Mouse (Mus musculus): ENCODE results near the gene Prps2. TPM values are rescaled to one million over a fixed set of nuclear protein-coding genes. Genes with fewer than 3 reads are reported as not detected.
"Not testable (repeated sequence)": the region's sequence is repeated elsewhere in the genome, so short reads cannot be mapped to it uniquely, and the experiment has no call there.

Prps2 gene
- polyA plus RNA-seq, 1 experiment from 2014 or later, result 22.5 TPM

GRCm38 (mm10) chrX:167318819-167319396, 63.6 kb downstream of the Prps2 start:
- H3K27ac ChIP-seq, result no peak overlapping the region
- ATAC-seq (replicated peaks; ENCODE audit: low FRiP score, low read depth) (no peak), DNase-seq (ENCODE audit: low spot score) (no peak)
- H3K4me2 ChIP-seq (ENCODE audit: low read length), result no peak overlapping the region
- no peaks in the 10 kb centered on the region for H3K9me3 ChIP-seq (replicated peaks; ENCODE audit: low read length)
- H3K36me3 ChIP-seq (ENCODE audit: insufficient read depth, low read length), result no peaks in the 10 kb centered on the region
- H3K4me1 ChIP-seq (replicated peaks; ENCODE audit: insufficient read depth, low read length), result no peaks in the 10 kb centered on the region
- WGBS, result 62% methylated on average over 4 of the region's 4 CpGs
- H3K4me3 ChIP-seq (replicated peaks; ENCODE audit: low read depth, low read length), result no peak overlapping the region
- 0 out of 2 replicates have a peak, but pooled peaks cover 2% of the 10 kb centered on the region for H3K27me3 ChIP-seq (ENCODE audit: insufficient read depth, low read length)
- no peak for TF ChIP-seq CTCF (IDR thresholded peaks at IDR 0.05; ENCODE audit: low read depth)
- no peak overlapping the region for H3K9ac ChIP-seq (ENCODE audit: low read depth, low read length)

GRCm38 (mm10) chrX:167315766-167316165, 66.8 kb downstream of the Prps2 start:
- H3K9me3 ChIP-seq (replicated peaks; ENCODE audit: low read length), result no peaks in the 10 kb centered on the region
- H3K27ac ChIP-seq, result no peak overlapping the region
- H3K9ac ChIP-seq (ENCODE audit: low read depth, low read length), result no peak overlapping the region
- no peak overlapping the region for H3K4me3 ChIP-seq (replicated peaks; ENCODE audit: low read depth, low read length)
- H3K4me1 ChIP-seq (replicated peaks; ENCODE audit: insufficient read depth, low read length), result no peaks in the 10 kb centered on the region
- no peak overlapping the region for H3K4me2 ChIP-seq (ENCODE audit: low read length)
- H3K27me3 ChIP-seq (ENCODE audit: insufficient read depth, low read length), result 0 out of 2 replicates have a peak, but pooled peaks cover 2% of the 10 kb centered on the region
- 46% methylated on average over 5 of the region's 5 CpGs for WGBS
- no peak for TF ChIP-seq CTCF (IDR thresholded peaks at IDR 0.05; ENCODE audit: low read depth)
- no peaks in the 10 kb centered on the region for H3K36me3 ChIP-seq (ENCODE audit: insufficient read depth, low read length)
- DNase-seq (ENCODE audit: low spot score) (peak; percentile 12), ATAC-seq (replicated peaks; ENCODE audit: low FRiP score, low read depth) (no peak)

GRCm38 (mm10) chrX:167315093-167315726, 67.3 kb downstream of the Prps2 start:
- Histone ChIP-seq H3K36me3 (ENCODE audit: insufficient read depth, low read length) (no peaks in the 10 kb centered on the region), H3K9ac (ENCODE audit: low read depth, low read length) (no peak overlapping the region), H3K4me2 (ENCODE audit: low read length) (no peak overlapping the region), H3K4me3 (replicated peaks; ENCODE audit: low read depth, low read length) (no peak overlapping the region), H3K27ac (no peak overlapping the region), H3K27me3 (ENCODE audit: insufficient read depth, low read length) (0 out of 2 replicates have a peak, but pooled peaks cover 2% of the 10 kb centered on the region), H3K9me3 (replicated peaks; ENCODE audit: low read length) (no peaks in the 10 kb centered on the region), H3K4me1 (replicated peaks; ENCODE audit: insufficient read depth, low read length) (no peaks in the 10 kb centered on the region)
- no peak for DNase-seq (ENCODE audit: low spot score)
- 62% methylated on average over 4 of the region's 4 CpGs for WGBS
- TF ChIP-seq CTCF (IDR thresholded peaks at IDR 0.05; ENCODE audit: low read depth), result no peak
- ATAC-seq (replicated peaks; ENCODE audit: low FRiP score, low read depth), result no peak

GRCm38 (mm10) chrX:167302061-167302460, 80.5 kb downstream of the Prps2 start:
- H3K4me3 ChIP-seq (replicated peaks; ENCODE audit: low read depth, low read length); H3K4me1 ChIP-seq (replicated peaks; ENCODE audit: insufficient read depth, low read length); DNase-seq (ENCODE audit: low spot score); H3K27ac ChIP-seq; H3K9me3 ChIP-seq (replicated peaks; ENCODE audit: low read length); H3K27me3 ChIP-seq (ENCODE audit: insufficient read depth, low read length); ATAC-seq (replicated peaks; ENCODE audit: low FRiP score, low read depth); H3K9ac ChIP-seq (ENCODE audit: low read depth, low read length); H3K4me2 ChIP-seq (ENCODE audit: low read length); H3K36me3 ChIP-seq (ENCODE audit: insufficient read depth, low read length): not testable (repeated sequence)
- no CpG with 5 or more reads among the region's 1 CpGs for WGBS

Other genes starting within 250 kb of the Prps2 start
- gene Tmsb4x, start 173.4 kb downstream of the Prps2 start, polyA plus RNA-seq (2015; fragmentation: Nextera tagmentation; extraction: Ambion mirVana), result 3,825 and 4,073 TPM in 2 replicates
- gene Tlr8, start 118.4 kb downstream of the Prps2 start, polyA plus RNA-seq (2015; fragmentation: Nextera tagmentation; extraction: Ambion mirVana), result 0.18 and 0.26 TPM in 2 replicates
- gene Tlr7, start 52.2 kb downstream of the Prps2 start, polyA plus RNA-seq (2015; fragmentation: Nextera tagmentation; extraction: Ambion mirVana), result 0.65 and 0.74 TPM in 2 replicates